Mouse (Mus musculus) brain, embryonic 14.5 days (tissue): ENCODE measurements around the gene Fubp1.

ENCODE experiments used
- CTCF ChIP-seq: fragments of 200-500 bp; IDR thresholded peaks from 2 replicates; pipeline ENCODE4 v1.5.1; 2012; ENCODE audit warnings: inconsistent platforms, mild to moderate bottlenecking, moderate library complexity, borderline replicate concordance; ENCODE audit not compliant: insufficient read depth, insufficient read length; ENCODE audit errors: extremely low read depth
- POLR2A ChIP-seq: fragments of 200-500 bp; IDR thresholded peaks from 2 replicates; pipeline ENCODE4 v1.6.1; 2012; ENCODE audit warnings: mild to moderate bottlenecking, inconsistent platforms, borderline replicate concordance; ENCODE audit not compliant: poor library complexity, insufficient read depth, insufficient read length, severe bottlenecking; ENCODE audit errors: extremely low read depth

DNA sequence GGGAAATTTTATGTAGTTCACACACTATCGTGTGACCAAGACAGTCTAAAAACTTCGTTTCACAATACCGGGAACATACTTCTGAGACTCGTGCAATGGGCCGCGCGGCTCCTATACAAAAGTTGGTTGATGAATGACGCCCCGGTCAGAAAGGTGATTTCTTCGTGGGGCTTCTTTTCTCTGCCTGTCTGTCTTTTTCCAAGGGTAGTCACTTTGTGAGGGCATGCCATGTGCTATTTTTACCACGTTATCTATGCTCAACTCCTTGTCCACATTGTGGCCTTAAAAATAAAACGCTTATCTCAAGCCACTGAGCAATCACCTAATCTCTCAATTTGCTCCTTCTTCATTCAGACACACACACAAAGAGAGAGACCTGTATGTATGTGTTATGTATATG lies 54.6 kb downstream of the Fubp1 start:
- TF ChIP-seq POLR2A (no peak), CTCF (no peak)
